Mouse (Mus musculus): ENCODE measurements at regions not wholly inside any gene's neighbourhood (a gene's known extent, or its start where the extent isn't known, plus 50 kb on each side); places are given as distances from the start of the nearest gene placed in this dataset.

- DNase-seq (ENCODE audit: low read depth): no peak
Observed at GRCm38 (mm10) chr13:71149303-71149696, 307.7 kb upstream of the Adamts16 start.

- no peak for DNase-seq (ENCODE audit: low read depth)
Observed at GRCm38 (mm10) chr13:71148491-71149302, 307.1 kb upstream of the Adamts16 start.

- DNase-seq (ENCODE audit: low read depth): no peak
Observed at GRCm38 (mm10) chr13:71146859-71147443, 305.3 kb upstream of the Adamts16 start.

- no peak for DNase-seq (ENCODE audit: low read depth)
Observed at GRCm38 (mm10) chr13:71138745-71139312, 297.2 kb upstream of the Adamts16 start.

GRCm38 (mm10) chr13:71135940-71136632 is 294.5 kb upstream of the Adamts16 start:
- DNase-seq (ENCODE audit: low read depth): no peak

GRCm38 (mm10) chr13:71121484-71121883 is 279.9 kb upstream of the Adamts16 start:
- DNase-seq (ENCODE audit: low read depth): no peak

GRCm38 (mm10) chr13:71108175-71108574 is 266.6 kb upstream of the Adamts16 start:
- no peak for DNase-seq (ENCODE audit: low read depth)

- no peak for DNase-seq (ENCODE audit: low read depth)
Observed at GRCm38 (mm10) chr13:71105229-71105838, 263.7 kb upstream of the Adamts16 start.

- no peak for DNase-seq (ENCODE audit: low read depth)
Observed at GRCm38 (mm10) chr13:71104419-71105228, 263.0 kb upstream of the Adamts16 start.

GRCm38 (mm10) chr13:71084301-71084700 is 242.7 kb upstream of the Adamts16 start:
- DNase-seq (ENCODE audit: low read depth): no peak

GRCm38 (mm10) chr13:71075916-71076315 is 234.3 kb upstream of the Adamts16 start:
- no peak for DNase-seq (ENCODE audit: low read depth)

- no peak for DNase-seq (ENCODE audit: low read depth)
Observed at GRCm38 (mm10) chr13:71074012-71074411, 232.4 kb upstream of the Adamts16 start.

- DNase-seq (ENCODE audit: low read depth): no peak
Observed at GRCm38 (mm10) chr13:71068757-71069201, 227.2 kb upstream of the Adamts16 start.

- DNase-seq (ENCODE audit: low read depth): no peak
Observed at GRCm38 (mm10) chr13:71068011-71068410, 226.4 kb upstream of the Adamts16 start.

- no peak for DNase-seq (ENCODE audit: low read depth)
Observed at GRCm38 (mm10) chr13:71065568-71065967, 224.0 kb upstream of the Adamts16 start.

- DNase-seq (ENCODE audit: low read depth): no peak
Observed at GRCm38 (mm10) chr13:71064590-71065307, 223.1 kb upstream of the Adamts16 start.

- no peak for DNase-seq (ENCODE audit: low read depth)
Observed at GRCm38 (mm10) chr13:71053361-71054264, 212.0 kb upstream of the Adamts16 start.

- DNase-seq (ENCODE audit: low read depth): no peak
Observed at GRCm38 (mm10) chr13:71050646-71051045, 209.0 kb upstream of the Adamts16 start.

- no peak for DNase-seq (ENCODE audit: low read depth)
Observed at GRCm38 (mm10) chr13:71036000-71036399, 194.4 kb upstream of the Adamts16 start.

All from gonadal fat pad, adult 2 months (tissue).